Mouse (Mus musculus) forebrain, postnatal 0 days (tissue): ENCODE measurements around the gene Sh3bgrl3. TPM values are rescaled to one million over a fixed set of nuclear protein-coding genes. Genes with fewer than 3 reads are reported as not detected.
A peak's percentile ranks its signal among the peaks of the same experiment; 100 is the strongest.

Experiments used
- ATAC-seq: fragments of 200-750 bp; cut with Nextera tagmentation; 2 replicates; pipeline ENCODE4 v1.8.0; 2017; ENCODE audit warnings: mild to moderate bottlenecking, moderate library complexity
- DNase-seq: peaks from one replicate; pipeline ENCODE4 v3.0.0-alpha.2; 2015
- H3K27ac ChIP-seq: fragments of 300-500 bp; sonication (generic); 2 replicates; pipeline ENCODE4 v1.5.1; 2014; ENCODE audit warnings: low read depth, mild to moderate bottlenecking, antibody characterized with exemption, low read length, moderate library complexity, mixed read lengths
- H3K27me3 ChIP-seq: fragments of 300-500 bp; sonication (generic); 2 replicates; pipeline ENCODE4 v1.6.1; 2014; ENCODE audit warnings: mild to moderate bottlenecking, low read length, mixed read lengths; ENCODE audit not compliant: insufficient read depth
- H3K36me3 ChIP-seq: fragments of 300-500 bp; sonication (generic); 2 replicates; pipeline ENCODE4 v1.6.1; 2014; ENCODE audit warnings: mild to moderate bottlenecking, moderate library complexity; ENCODE audit not compliant: insufficient read depth
- H3K4me1 ChIP-seq: fragments of 300-500 bp; sonication (generic); 2 replicates; pipeline ENCODE4 v1.6.1; 2014; ENCODE audit warnings: antibody characterized with exemption; ENCODE audit not compliant: insufficient read depth
- H3K4me2 ChIP-seq: fragments of 300-500 bp; sonication (generic); 2 replicates; pipeline ENCODE4 v1.6.1; 2014; ENCODE audit warnings: low read depth, mild to moderate bottlenecking, moderate library complexity
- H3K4me3 ChIP-seq: fragments of 300-500 bp; sonication (generic); 2 replicates; pipeline ENCODE4 v1.5.1; 2014; ENCODE audit warnings: low read depth, low read length, mixed read lengths
- H3K9ac ChIP-seq: fragments of 300-500 bp; sonication (generic); 2 replicates; pipeline ENCODE4 v1.6.1; 2014; ENCODE audit warnings: mild to moderate bottlenecking
- H3K9me3 ChIP-seq: fragments of 300-500 bp; sonication (generic); 2 replicates; pipeline ENCODE4 v1.6.1; 2016; ENCODE audit warnings: low read length
- CTCF ChIP-seq: sonication (generic); IDR thresholded peaks from 2 replicates; pipeline ENCODE4 v1.5.1; 2016; ENCODE audit warnings: antibody characterized with exemption, control low read depth, low read depth
- WGBS: fragments of 180-500 bp; shearing (Covaris S2); extraction: QIAGEN DNeasy Blood & Tissue Kit; methylation state at CpG from one replicate; pipeline ENCODE4 v1.1.7; 2014; 5-methylcytosine and 5-hydroxymethylcytosine counted together
- polyA plus RNA-seq: library from polyadenylated mRNA; unstranded; fragments of >200 nt; fragmentation: Nextera tagmentation; extraction: Ambion mirVana; gene quantifications from 2 replicates; pipeline ENCODE4 v1.2.1, GENCODE M21; 2015
- total RNA-seq: library from RNA; depleted of rRNA; stranded (reverse); fragments of >200 nt; gene quantifications from 2 replicates; pipeline ENCODE4 v1.2.3, GENCODE M21; 2014

Gene Sh3bgrl3
- total and polyA plus RNA-seq, 2 experiments from 2014 or later, result 162 to 579 TPM

GRCm38 (mm10) chr4:134112403-134112802 is 16.2 kb downstream of the Sh3bgrl3 start:
- H3K4me2 ChIP-seq, result no peak overlapping the region
- no peak for TF ChIP-seq CTCF
- DNase-seq (no peak), ATAC-seq (no peak)
- H3K4me3 ChIP-seq, result no peak overlapping the region
- H3K27me3 ChIP-seq, result no peaks in the 10 kb centered on the region
- H3K27ac ChIP-seq, result no peak overlapping the region
- H3K9me3 ChIP-seq, result no peaks in the 10 kb centered on the region
- no peak overlapping the region for H3K9ac ChIP-seq
- H3K4me1 ChIP-seq, result no peaks in the 10 kb centered on the region
- WGBS, result 86% methylated on average over 6 of the region's 6 CpGs
- no peaks in the 10 kb centered on the region for H3K36me3 ChIP-seq

DNA sequence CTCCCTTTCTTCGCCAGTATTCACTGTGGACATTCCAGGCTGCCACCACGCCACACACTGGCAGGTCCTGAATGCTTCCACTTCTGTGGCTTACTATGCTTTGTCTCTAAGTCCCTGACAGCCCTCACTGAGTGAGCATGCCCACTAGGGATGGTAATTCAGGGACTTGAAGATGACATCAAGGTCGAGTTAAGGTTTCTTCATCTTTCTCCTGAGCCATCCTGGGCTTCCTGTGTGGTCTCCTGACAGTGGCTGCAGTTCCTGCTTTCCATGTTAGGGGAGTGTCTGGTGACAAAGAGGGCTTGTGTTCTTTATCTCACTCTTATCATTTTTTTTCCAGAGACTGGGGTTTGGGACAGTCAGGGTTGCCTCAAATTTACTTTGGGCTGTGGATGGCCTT is 17.9 kb downstream of the Sh3bgrl3 start:
- WGBS, result 51% methylated on average over 3 of the region's 3 CpGs
- H3K27me3 ChIP-seq, result no peaks in the 10 kb centered on the region
- H3K4me3 ChIP-seq, result no peak overlapping the region
- no peaks in the 10 kb centered on the region for H3K36me3 ChIP-seq
- no peaks in the 10 kb centered on the region for H3K4me1 ChIP-seq
- H3K9me3 ChIP-seq, result no peaks in the 10 kb centered on the region
- no peak for DNase-seq
- H3K27ac ChIP-seq, result no peak overlapping the region
- no peak for ATAC-seq
- no peak for TF ChIP-seq CTCF
- no peak overlapping the region for H3K9ac ChIP-seq
- H3K4me2 ChIP-seq, result no peak overlapping the region

- Histone ChIP-seq H3K9ac (no peak overlapping the region), H3K36me3 (no peaks in the 10 kb centered on the region), H3K27ac (no peak overlapping the region), H3K4me3 (no peak overlapping the region), H3K4me2 (no peak overlapping the region), H3K9me3 (no peaks in the 10 kb centered on the region), H3K4me1 (no peaks in the 10 kb centered on the region), H3K27me3 (no peaks in the 10 kb centered on the region)
- ATAC-seq (no peak), DNase-seq (no peak)
- 68% methylated on average over 5 of the region's 5 CpGs for WGBS
- no peak for TF ChIP-seq CTCF
Observed at GRCm38 (mm10) chr4:134108196-134108595, 20.4 kb downstream of the Sh3bgrl3 start.

DNA sequence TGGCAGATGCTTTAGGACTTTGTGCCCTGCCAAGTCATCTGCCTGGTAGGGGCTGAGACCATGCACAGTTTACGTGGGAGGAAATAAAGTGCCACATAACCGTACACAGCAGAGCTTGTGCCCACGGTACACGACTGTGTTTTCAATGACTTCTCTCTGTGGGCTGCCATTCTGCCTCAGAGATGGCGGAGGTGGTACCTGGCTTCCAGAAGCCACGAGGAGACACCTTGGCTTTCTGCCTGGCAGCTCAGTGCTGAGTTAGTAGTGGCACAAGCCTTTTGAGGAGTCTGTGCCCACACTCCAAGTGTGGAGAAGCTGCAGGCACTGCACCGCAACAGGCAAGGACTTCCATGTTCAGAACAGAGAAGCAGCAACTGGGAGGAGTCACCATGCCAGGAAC is 20.9 kb downstream of the Sh3bgrl3 start:
- TF ChIP-seq CTCF, result no peak
- H3K36me3 ChIP-seq, result no peaks in the 10 kb centered on the region
- H3K4me3 ChIP-seq, result no peak overlapping the region
- no peak for DNase-seq
- 81% methylated on average over 7 of the region's 7 CpGs for WGBS
- H3K27me3 ChIP-seq, result no peaks in the 10 kb centered on the region
- H3K4me1 ChIP-seq, result no peaks in the 10 kb centered on the region; the same call in 1 of the 2 replicates
- H3K9me3 ChIP-seq, result no peaks in the 10 kb centered on the region
- no peak overlapping the region for H3K4me2 ChIP-seq
- H3K9ac ChIP-seq, result no peak overlapping the region
- H3K27ac ChIP-seq, result no peak overlapping the region
- no peak for ATAC-seq

GRCm38 (mm10) chr4:134106105-134106504 is 22.5 kb downstream of the Sh3bgrl3 start:
- H3K9me3 ChIP-seq, result no peaks in the 10 kb centered on the region
- no peaks in the 10 kb centered on the region for H3K27me3 ChIP-seq
- H3K9ac ChIP-seq, result no peak overlapping the region
- H3K36me3 ChIP-seq, result no peaks in the 10 kb centered on the region
- 84% methylated on average over 7 of the region's 7 CpGs for WGBS
- no peak overlapping the region for H3K27ac ChIP-seq
- no peak overlapping the region for H3K4me2 ChIP-seq
- no peak for TF ChIP-seq CTCF
- H3K4me3 ChIP-seq, result no peak overlapping the region
- no peaks in the 10 kb centered on the region; the same call in 1 of the 2 replicates for H3K4me1 ChIP-seq
- ATAC-seq, result no peak
- no peak for DNase-seq

GRCm38 (mm10) chr4:134102742-134103119 is 25.9 kb downstream of the Sh3bgrl3 start:
- Histone ChIP-seq H3K4me2 (peak overlapping the region; percentile 74), H3K9ac (peak overlapping the region; percentile 57), H3K27ac (no peak overlapping the region), H3K27me3 (no peaks in the 10 kb centered on the region), H3K36me3 (no peaks in the 10 kb centered on the region), H3K9me3 (no peaks in the 10 kb centered on the region), H3K4me1 (no peaks in the 10 kb centered on the region; the same call in 1 of the 2 replicates), H3K4me3 (peak overlapping the region; percentile 79)
- DNase-seq, result no peak
- WGBS, result 6% methylated on average over 21 of the region's 21 CpGs
- peak; percentile 56 for ATAC-seq
- TF ChIP-seq CTCF, result no peak

GRCm38 (mm10) chr4:134101979-134102741 is 26.4 kb downstream of the Sh3bgrl3 start, which contains the start of gene Ubxn11:
Gene Ubxn11 (plus strand): TSS chr4:134102570.
- TF ChIP-seq CTCF, result no peak
- Histone ChIP-seq H3K27me3 (no peaks in the 10 kb centered on the region), H3K36me3 (no peaks in the 10 kb centered on the region), H3K4me1 (no peaks in the 10 kb centered on the region; the same call in 1 of the 2 replicates), H3K27ac (no peak within 1 kb of the TSS), H3K9me3 (no peaks in the 10 kb centered on the region), H3K4me3 (peak within 1 kb of the TSS; percentile 79), H3K9ac (peak within 1 kb of the TSS; percentile 57), H3K4me2 (peak within 1 kb of the TSS; percentile 74)
- peak; percentile 94 for DNase-seq
- peak; percentile 100 for ATAC-seq
- WGBS, result 18% methylated on average over 34 of the region's 34 CpGs
